Mouse (Mus musculus) kidney, postnatal 0 days (tissue): ENCODE data around the gene Rln1. TPM values are rescaled to one million over a fixed set of nuclear protein-coding genes. Genes with fewer than 3 reads are reported as not detected.

Experiments used
- ATAC-seq: fragments of 200-750 bp; cut with Nextera tagmentation; replicated peaks from 2 replicates; pipeline ENCODE4 v1.8.0; 2017; ENCODE audit warnings: low read depth, moderate number of reproducible peaks, moderate TSS enrichment, moderate library complexity; ENCODE audit not compliant: low FRiP score
- DNase-seq: peaks from one replicate; pipeline ENCODE4 v3.0.0-alpha.2; 2016; ENCODE audit warnings: low spot score
- H3K27ac ChIP-seq: fragments of 300-500 bp; sonication (generic); 2 replicates; pipeline ENCODE4 v1.5.1; 2014; ENCODE audit warnings: mild to moderate bottlenecking
- H3K27me3 ChIP-seq: fragments of 300-500 bp; sonication (generic); 2 replicates; pipeline ENCODE4 v1.6.1; 2014; ENCODE audit warnings: low read length, mixed read lengths; ENCODE audit not compliant: insufficient read depth
- H3K36me3 ChIP-seq: fragments of 300-500 bp; sonication (generic); 2 replicates; pipeline ENCODE4 v1.6.1; 2014; ENCODE audit warnings: low read length, mixed read lengths; ENCODE audit not compliant: insufficient read depth
- H3K4me1 ChIP-seq: fragments of 300-500 bp; sonication (generic); replicated peaks from 2 replicates; pipeline ENCODE4 v1.6.1; 2014; ENCODE audit warnings: antibody characterized with exemption, low read length, mixed read lengths; ENCODE audit not compliant: insufficient read depth
- H3K4me2 ChIP-seq: fragments of 300-500 bp; sonication (generic); 2 replicates; pipeline ENCODE4 v1.6.1; 2014; ENCODE audit warnings: mild to moderate bottlenecking, low read length, moderate library complexity, mixed read lengths
- H3K4me3 ChIP-seq: fragments of 300-500 bp; sonication (generic); replicated peaks from 2 replicates; pipeline ENCODE4 v1.5.1; 2014; ENCODE audit warnings: low read depth, low read length
- H3K9ac ChIP-seq: fragments of 300-500 bp; sonication (generic); 2 replicates; pipeline ENCODE4 v1.6.1; 2014; ENCODE audit warnings: low read depth, low read length
- H3K9me3 ChIP-seq: fragments of 300-500 bp; sonication (generic); replicated peaks from 2 replicates; pipeline ENCODE4 v1.6.1; 2016; ENCODE audit warnings: low read length, inconsistent platforms, mixed read lengths
- CTCF ChIP-seq: IDR thresholded peaks from 2 replicates; pipeline ENCODE4 v1.5.1; 2016; ENCODE audit warnings: antibody characterized with exemption, low read depth, mild to moderate bottlenecking, moderate library complexity
- WGBS: fragments of 180-500 bp; shearing (Covaris S2); extraction: QIAGEN DNeasy Blood & Tissue Kit; methylation state at CpG from one replicate; pipeline ENCODE4 v1.1.7; 2014; 5-methylcytosine and 5-hydroxymethylcytosine counted together
- polyA plus RNA-seq: library from polyadenylated mRNA; unstranded; fragments of >200 nt; fragmentation: Nextera tagmentation; extraction: Ambion mirVana; gene quantifications from 2 replicates; pipeline ENCODE4 v1.2.1, GENCODE M21; 2015

Gene Rln1
- 0.33 TPM in 2 replicates for polyA plus RNA-seq

- DNase-seq: peak; percentile 65
- peak; percentile 82 for ATAC-seq
- peaks cover 5% of the 10 kb centered on the region; the same call in 1 of the 2 replicates for H3K4me1 ChIP-seq
- no peaks in the 10 kb centered on the region for H3K36me3 ChIP-seq
- TF ChIP-seq CTCF: no peak
- H3K4me2 ChIP-seq: peak within 1 kb of the TSS; percentile 67
- WGBS: 4% methylated on average over 23 of the region's 23 CpGs
- H3K27ac ChIP-seq: no peak within 1 kb of the TSS
- H3K4me3 ChIP-seq: peak within 1 kb of the TSS; percentile 35
- no peaks in the 10 kb centered on the region for H3K9me3 ChIP-seq
- peak within 1 kb of the TSS; percentile 25 for H3K9ac ChIP-seq
- no peaks in the 10 kb centered on the region for H3K27me3 ChIP-seq
These were observed at the start of gene Rln1 for GRCm38 (mm10) chr19:29334068-29334745. TSS of gene Rln1 (minus strand) at chr19:29334670.

- no peak for ATAC-seq
- H3K4me2 ChIP-seq: no peak overlapping the region
- H3K9me3 ChIP-seq: no peaks in the 10 kb centered on the region
- H3K27me3 ChIP-seq: no peaks in the 10 kb centered on the region
- H3K36me3 ChIP-seq: no peaks in the 10 kb centered on the region
- WGBS: 85% methylated on average over 5 of the region's 5 CpGs
- H3K4me1 ChIP-seq: no peaks in the 10 kb centered on the region
- H3K4me3 ChIP-seq: no peak overlapping the region
- H3K27ac ChIP-seq: no peak overlapping the region
- H3K9ac ChIP-seq: no peak overlapping the region
- no peak for DNase-seq
- no peak for TF ChIP-seq CTCF
These were observed 48.9 kb upstream of the Rln1 start for GRCm38 (mm10) chr19:29383368-29383767.

GRCm38 (mm10) chr19:29379839-29380603, 45.6 kb upstream of the Rln1 start:
- no peak for ATAC-seq
- Histone ChIP-seq H3K9ac (no peak overlapping the region), H3K4me3 (no peak overlapping the region), H3K9me3 (no peaks in the 10 kb centered on the region), H3K4me1 (no peaks in the 10 kb centered on the region), H3K27ac (no peak overlapping the region), H3K36me3 (no peaks in the 10 kb centered on the region), H3K27me3 (no peaks in the 10 kb centered on the region), H3K4me2 (no peak overlapping the region)
- DNase-seq: no peak
- no peak for TF ChIP-seq CTCF
- 81% methylated on average over 14 of the region's 14 CpGs for WGBS

- Histone ChIP-seq H3K4me3 (no peak overlapping the region), H3K9ac (no peak overlapping the region), H3K27me3 (no peaks in the 10 kb centered on the region; the same call in 1 of the 2 replicates), H3K4me2 (no peak overlapping the region), H3K36me3 (no peaks in the 10 kb centered on the region), H3K27ac (no peak overlapping the region), H3K9me3 (no peaks in the 10 kb centered on the region), H3K4me1 (no peaks in the 10 kb centered on the region)
- TF ChIP-seq CTCF: no peak
- DNase-seq (no peak), ATAC-seq (no peak)
- WGBS: 80% methylated on average over 3 of the region's 3 CpGs
These were observed 41.9 kb upstream of the Rln1 start for GRCm38 (mm10) chr19:29376382-29376781.

GRCm38 (mm10) chr19:29374947-29375346, 40.5 kb upstream of the Rln1 start:
- no peaks in the 10 kb centered on the region for H3K9me3 ChIP-seq
- ATAC-seq (no peak), DNase-seq (no peak)
- no peak overlapping the region for H3K9ac ChIP-seq
- TF ChIP-seq CTCF: no peak
- no peak overlapping the region for H3K4me2 ChIP-seq
- no peak overlapping the region for H3K27ac ChIP-seq
- H3K27me3 ChIP-seq: no peaks in the 10 kb centered on the region; the same call in 1 of the 2 replicates
- H3K36me3 ChIP-seq: no peaks in the 10 kb centered on the region
- no peak overlapping the region for H3K4me3 ChIP-seq
- no peaks in the 10 kb centered on the region for H3K4me1 ChIP-seq
- WGBS: 92% methylated on average over 9 of the region's 9 CpGs

GRCm38 (mm10) chr19:29373438-29373837, 39.0 kb upstream of the Rln1 start:
- Histone ChIP-seq H3K9ac (no peak overlapping the region), H3K4me3 (no peak overlapping the region)
- no peak for DNase-seq

More at GRCm38 (mm10) chr19:29373438-29373837, 39.0 kb upstream of the Rln1 start:
- H3K36me3 ChIP-seq: no peaks in the 10 kb centered on the region
- peak overlapping the region; percentile 45 for H3K4me2 ChIP-seq
- H3K4me1 ChIP-seq: no peaks in the 10 kb centered on the region
- ATAC-seq: no peak
- H3K9me3 ChIP-seq: no peaks in the 10 kb centered on the region
- TF ChIP-seq CTCF: no peak
- H3K27ac ChIP-seq: no peak overlapping the region
- 36% methylated on average over 11 of the region's 11 CpGs for WGBS
- H3K27me3 ChIP-seq: no peaks in the 10 kb centered on the region; the same call in 1 of the 2 replicates
